Mouse (Mus musculus): Measurements from ENCODE around the gene St3gal3. TPM values are rescaled to one million over a fixed set of nuclear protein-coding genes. Genes with fewer than 3 reads are reported as not detected.

Gene St3gal3
- total RNA-seq, 2 experiments from 2014 or later = 37.4 to 40.5 TPM

DNA sequence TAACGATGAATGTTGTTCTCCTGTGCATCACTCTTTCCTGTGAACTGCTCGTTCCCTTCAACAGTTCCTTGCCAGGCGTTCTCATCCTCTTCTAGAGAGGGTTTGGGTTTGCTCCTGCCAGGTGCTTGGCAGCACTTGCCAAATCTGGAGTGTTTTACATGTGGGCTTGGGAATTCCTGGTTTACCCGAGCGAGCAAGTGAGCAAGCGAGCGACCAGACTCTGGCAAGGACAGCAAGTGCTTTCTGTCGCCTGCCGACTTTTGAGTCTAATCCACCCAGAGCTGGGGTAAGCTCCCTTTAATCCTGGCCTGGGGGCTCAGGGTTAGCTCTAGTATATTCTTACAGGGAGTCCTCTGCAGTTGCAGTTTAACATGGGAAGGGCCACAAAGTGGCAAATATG, 105.7 kb downstream of the St3gal3 start:
- DNase-seq (ENCODE audit: low spot score in 2 of 2) = no peak

- DNase-seq (ENCODE audit: low spot score in 2 of 2) = no peak
Measured at GRCm38 (mm10) chr4:118025931-118026330, 108.8 kb downstream of the St3gal3 start.

DNA sequence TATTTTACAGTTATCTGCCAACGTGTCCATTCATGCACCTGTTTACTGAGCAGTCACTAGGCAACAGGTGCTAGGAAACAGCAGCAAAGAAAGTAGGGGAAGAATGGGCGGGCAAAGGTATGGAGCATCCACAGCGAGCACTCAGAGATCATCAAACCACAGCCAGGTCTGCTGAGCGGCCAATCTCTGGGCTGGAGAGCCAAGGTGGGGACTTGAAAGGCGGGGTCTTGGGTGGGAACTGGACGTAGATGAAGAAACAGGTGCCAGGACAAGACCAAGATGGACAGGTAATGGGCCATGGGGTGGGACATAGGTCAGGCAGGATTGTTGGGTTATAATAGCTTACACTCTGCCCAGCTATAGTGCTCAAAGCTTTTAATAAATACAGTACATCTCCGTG, 109.3 kb downstream of the St3gal3 start:
- no peak for DNase-seq (ENCODE audit: low spot score in 2 of 2)

DNA sequence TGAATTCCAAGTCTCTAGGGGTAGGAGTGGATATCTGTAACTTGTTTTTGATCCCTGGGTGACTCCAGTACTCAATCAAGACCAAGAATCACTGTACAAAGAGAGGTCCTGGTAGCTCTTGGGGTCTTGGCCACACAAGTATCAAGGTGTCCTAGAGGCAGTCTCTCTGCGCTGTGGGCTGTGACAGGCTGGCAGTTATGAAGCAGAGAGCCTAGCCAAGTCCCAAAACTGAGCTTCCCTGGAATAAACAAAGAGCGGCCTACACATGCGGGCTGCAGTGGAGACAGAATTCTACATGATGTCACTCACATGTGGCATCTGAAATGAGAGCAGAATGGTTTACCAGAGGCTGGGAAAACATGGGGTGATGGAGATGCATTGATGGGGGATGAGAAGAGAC, 111.9 kb downstream of the St3gal3 start:
- DNase-seq (ENCODE audit: low spot score in 2 of 2) = no peak

DNA sequence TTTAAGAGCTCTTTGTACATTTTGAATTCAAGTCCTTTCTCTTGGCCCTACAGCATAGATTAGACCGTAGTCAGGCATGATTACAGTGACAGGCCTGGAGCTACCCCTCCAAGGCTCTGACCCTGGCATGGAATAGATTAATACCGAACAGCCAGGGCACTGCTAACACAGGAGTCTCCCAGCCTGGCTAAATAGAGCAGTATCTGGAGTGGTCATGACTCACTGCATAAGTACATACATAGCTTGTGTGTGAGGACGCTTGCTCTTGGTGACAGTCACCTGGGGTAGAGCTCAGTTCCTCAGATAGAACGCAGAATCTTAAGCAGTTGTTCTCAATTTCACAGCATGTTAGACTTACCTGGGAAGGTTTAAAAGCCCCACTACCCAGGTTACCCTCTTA, 112.3 kb downstream of the St3gal3 start:
- no peak for DNase-seq (ENCODE audit: low spot score in 2 of 2)

GRCm38 (mm10) chr4:118019640-118020039, 115.1 kb downstream of the St3gal3 start:
- DNase-seq (ENCODE audit: low spot score in 2 of 2) = no peak

DNA sequence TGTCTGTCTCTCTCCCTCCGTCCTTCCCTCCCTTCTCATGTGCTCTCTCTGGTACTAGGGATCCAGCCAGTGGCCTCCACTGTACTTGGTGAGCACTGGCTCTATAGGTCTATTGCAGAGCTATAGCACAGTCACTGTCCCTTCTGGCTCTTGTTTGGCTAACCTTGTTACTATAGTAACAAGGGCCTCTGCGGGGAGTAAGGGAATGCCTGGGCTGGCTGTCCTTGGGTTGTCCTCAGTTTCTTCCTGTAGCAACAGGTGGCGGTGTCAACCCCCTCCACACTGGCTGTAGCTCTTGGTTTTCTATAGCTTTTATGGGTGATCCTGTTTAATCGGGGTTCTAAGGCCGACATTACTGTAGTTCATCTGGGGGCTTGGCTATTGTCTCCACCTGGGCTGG, 115.5 kb downstream of the St3gal3 start:
- no peak for DNase-seq (ENCODE audit: low spot score in 2 of 2)

- peak in 1 of 2 experiments; percentile 15 for DNase-seq (ENCODE audit: low spot score in 2 of 2)
Measured at GRCm38 (mm10) chr4:118017021-118017805, 117.5 kb downstream of the St3gal3 start.

DNA sequence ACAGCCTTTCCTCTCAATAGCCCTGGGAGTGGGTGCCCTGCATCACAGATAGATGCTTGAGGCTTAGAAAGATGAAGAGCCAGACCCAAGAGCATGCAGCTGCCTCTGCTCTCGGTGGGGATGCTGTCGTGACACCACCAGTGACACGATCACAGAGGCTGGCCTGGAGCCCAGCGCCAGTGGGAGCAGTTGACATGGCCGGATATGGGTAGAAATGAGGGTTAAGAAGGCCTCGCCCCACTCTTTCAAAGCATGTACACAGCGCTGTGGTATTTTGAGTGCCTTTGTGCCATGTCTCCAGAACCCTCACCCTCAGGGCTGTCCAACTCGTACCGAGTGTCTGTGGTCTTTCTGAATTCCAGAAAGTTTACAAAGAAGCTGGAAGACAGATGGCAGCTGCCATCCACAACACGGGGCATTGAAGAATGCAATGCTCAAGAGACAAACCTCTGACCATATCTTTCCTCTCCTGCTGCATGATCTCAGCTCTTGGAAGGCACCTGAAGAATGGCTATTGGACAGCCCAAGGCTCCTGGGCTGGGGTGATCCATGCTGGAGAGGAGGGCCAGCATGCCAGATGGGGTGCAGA, 118.3 kb downstream of the St3gal3 start:
- peak in 1 of 2 experiments; percentile 16 for DNase-seq (ENCODE audit: low spot score in 2 of 2)

- peak in 1 of 2 experiments; percentile 18 for DNase-seq (ENCODE audit: low spot score in 2 of 2)
Measured at GRCm38 (mm10) chr4:118015636-118016035, 119.1 kb downstream of the St3gal3 start.

DNA sequence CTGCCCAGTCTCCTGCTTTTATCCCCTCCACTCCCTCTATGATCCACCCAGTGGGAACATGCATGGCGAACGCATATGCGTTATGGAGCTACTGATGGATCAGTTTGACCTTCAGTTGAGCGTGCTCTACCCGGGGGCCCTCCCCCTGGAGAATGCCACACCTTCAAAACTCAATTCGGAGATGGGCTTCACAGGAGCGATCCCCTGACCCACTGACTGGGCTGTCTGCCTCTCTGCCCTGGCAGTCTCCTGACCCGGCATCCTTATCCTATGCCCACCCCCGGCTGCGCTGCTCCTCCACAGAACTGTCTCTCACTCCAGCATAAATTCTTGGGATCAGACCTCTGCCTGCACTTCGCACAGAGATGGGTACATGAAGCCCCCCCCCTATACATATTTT, 119.6 kb downstream of the St3gal3 start:
- peak in 1 of 2 experiments; percentile 15 for DNase-seq (ENCODE audit: low spot score in 2 of 2)

DNA sequence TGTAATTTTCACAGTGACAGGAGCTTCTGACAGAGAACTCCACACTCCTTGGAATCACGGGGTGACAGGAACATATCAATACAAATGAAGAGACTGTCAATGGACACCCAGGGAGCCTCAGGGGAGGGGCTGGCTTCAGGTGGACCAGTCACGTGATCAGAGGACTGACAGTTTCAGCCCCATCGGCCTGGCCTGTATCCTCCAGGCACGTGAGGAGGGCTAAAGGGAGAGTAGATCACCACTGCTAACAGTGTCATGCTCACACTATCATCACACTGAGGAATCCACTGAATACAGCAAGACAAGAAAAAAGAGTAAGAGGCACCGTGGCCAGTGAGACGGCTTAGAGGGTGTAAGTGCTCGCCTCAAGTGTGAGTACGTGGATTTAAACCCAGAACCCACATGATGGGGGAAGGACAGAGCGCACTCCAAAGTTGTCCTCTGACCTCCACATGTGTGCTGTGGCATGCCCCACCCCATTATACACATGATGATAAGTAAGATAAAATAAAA, 124.0 kb downstream of the St3gal3 start:
- DNase-seq (ENCODE audit: low spot score in 2 of 2) = peak in 1 of 2 experiments; percentile 10

GRCm38 (mm10) chr4:118008433-118009033, 126.2 kb downstream of the St3gal3 start:
- DNase-seq (ENCODE audit: low spot score in 2 of 2) = peak in 1 of 2 experiments; percentile 2

GRCm38 (mm10) chr4:118001355-118001754, 133.4 kb downstream of the St3gal3 start:
- peak in 1 of 2 experiments; percentile 14 for DNase-seq (ENCODE audit: low spot score in 2 of 2)

- peak in 1 of 2 experiments; percentile 20 for DNase-seq (ENCODE audit: low spot score in 2 of 2)
Measured at GRCm38 (mm10) chr4:118000605-118001208, 134.0 kb downstream of the St3gal3 start.

DNA sequence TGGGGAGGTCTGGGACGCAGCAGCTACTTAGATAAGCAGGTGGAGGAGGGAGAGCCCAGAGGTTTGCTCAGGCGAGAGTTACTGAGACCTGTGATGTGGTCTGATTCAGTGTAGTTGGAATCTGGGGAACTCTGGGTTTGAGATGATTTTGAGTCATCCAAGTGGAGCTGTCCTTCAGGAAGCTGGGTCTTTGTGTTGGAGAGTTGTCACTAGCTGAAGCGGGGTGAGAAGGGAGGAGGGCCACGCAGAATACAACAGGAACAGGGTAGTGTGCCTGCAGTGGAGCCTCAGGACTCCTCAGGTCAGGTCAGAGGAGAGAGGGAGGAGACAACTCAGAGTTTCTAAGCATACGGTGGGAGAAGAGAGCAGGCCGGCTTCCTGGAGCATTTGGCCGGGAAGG, 134.8 kb downstream of the St3gal3 start:
- peak in 1 of 2 experiments; percentile 22 for DNase-seq (ENCODE audit: low spot score in 2 of 2)

- peak in 1 of 2 experiments; percentile 21 for DNase-seq (ENCODE audit: low spot score in 2 of 2)
Measured at GRCm38 (mm10) chr4:117997381-117998269, 137.1 kb downstream of the St3gal3 start.

- peak in 1 of 2 experiments; percentile 14 for DNase-seq (ENCODE audit: low spot score in 2 of 2)
Measured at GRCm38 (mm10) chr4:117996701-117997100, 138.0 kb downstream of the St3gal3 start.

GRCm38 (mm10) chr4:117995461-117995860, 139.3 kb downstream of the St3gal3 start:
- DNase-seq (ENCODE audit: low spot score in 2 of 2) = peak in 1 of 2 experiments; percentile 6

DNA sequence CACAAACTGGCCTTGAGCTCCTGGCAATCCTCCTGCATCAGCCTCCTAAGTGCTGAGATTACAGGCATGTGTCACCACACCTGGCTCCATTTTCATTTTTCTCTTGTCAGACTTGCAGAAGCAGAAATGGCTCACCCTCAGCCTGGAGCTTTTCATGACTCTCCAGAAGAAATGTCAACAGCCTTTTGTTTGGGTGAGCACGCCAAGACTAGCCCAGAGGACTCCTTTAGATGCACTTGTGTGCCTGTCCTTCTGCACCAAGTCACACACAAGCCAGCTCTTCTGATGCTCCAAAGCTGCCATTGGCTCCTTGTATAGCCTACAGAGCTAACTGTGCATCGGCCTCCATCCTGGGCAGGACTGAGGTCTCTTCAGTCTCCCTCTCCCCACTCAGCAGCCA, 141.3 kb downstream of the St3gal3 start:
- peak in 1 of 2 experiments; percentile 15 for DNase-seq (ENCODE audit: low spot score in 2 of 2)
